Mouse (Mus musculus) layer of hippocampus, adult 9-10 months (tissue): ENCODE data around the gene Gmeb2.

ENCODE experiments used
- DNase-seq: peaks from one replicate; pipeline ENCODE4 v3.0.0; 2022; ENCODE audit warnings: low spot score

The Gmeb2 gene

DNA sequence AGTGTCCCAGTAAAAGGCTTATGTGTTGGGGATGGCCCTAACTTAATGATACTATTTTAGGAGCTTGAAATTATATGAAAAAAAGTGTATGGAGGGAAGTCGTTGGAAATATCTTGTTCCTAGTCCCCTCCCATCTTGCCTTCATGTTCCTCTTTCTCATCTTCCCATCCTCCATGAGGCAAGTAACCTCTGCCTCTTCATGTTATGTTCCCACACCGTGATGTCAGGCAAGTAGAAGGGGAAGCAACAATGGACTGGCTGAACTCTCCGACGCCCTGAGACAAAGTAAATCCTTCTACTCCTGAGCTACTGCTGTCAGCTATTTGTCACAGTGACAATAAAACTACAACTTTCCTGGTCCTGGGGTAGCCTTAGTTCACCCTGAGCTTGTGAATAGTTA is 13.2 kb downstream of the Gmeb2 start:
- no peak for DNase-seq

DNA sequence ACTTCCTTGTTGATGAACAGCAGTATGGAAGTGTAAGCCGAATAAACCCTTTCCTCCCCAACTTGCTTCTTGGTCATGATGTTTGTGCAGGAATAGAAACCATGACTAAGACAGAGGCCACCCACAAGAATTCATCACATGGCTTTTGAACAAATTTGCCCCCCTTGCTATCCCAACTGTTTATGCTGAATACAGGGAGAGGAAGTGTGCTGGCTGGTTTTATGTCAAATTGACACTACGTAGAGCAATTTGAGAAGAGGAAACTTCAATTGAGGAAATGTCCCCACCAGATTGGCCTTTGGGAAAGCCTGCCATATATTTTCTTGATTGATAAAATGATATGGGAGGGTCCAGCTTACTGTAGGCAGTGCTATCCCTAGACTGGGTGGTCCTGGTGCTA is 14.0 kb downstream of the Gmeb2 start:
- DNase-seq = no peak

DNA sequence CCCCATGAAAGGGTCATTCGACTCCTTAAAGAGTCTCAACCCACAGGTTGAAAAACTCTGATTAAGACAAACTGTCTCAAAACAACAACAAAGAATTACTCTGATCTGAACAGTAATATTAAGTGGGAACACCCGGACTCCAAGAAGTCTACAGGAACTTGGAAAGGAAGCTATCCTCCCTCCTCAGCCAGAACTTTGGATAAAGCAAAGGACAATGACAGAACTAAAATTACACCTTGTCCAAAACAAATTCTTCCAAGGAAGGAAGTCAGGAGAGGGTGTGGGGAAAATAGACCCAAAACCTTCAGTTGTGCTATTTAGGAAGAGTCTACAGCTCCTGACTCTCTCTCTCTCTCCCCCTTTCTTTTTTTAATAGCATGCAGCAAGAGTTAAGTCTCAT is 15.7 kb downstream of the Gmeb2 start:
- DNase-seq = no peak

DNA sequence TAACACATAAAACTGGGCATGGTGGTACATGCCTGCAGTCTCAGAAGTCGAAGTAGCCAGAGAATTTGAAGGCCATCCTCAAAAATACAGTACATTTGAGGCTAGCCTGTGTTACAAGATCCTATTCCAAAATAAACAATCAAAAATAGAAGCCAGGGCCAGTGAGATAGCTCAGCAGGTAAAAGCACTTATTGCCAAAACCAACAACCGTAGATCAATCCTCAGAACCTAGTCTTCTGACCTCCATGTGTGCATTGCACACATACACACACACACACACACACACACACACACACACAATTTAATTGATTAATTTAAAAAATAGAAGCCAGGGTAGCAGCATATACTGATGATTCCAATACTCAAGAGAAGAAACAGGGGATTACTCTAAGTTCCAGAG is 21.0 kb downstream of the Gmeb2 start:
- DNase-seq = no peak

DNA sequence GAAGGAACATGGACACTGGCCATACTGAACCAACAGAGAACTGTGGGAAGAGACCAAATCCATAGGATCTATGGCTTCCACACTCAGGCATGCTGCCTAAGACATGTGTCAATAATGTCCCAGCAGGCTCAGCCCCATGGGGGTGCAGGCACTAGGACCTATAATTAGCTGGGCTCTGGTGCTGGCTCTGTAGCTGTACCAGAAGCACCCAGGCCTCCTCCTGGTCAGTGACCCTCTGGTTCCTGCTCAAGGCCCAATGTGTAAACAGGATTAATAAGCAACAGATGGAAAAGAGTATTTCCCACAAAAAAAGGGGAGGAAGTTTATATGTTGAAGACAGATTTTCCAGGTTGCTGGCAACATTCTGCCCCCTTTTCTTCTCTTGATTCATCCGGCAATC is 34.6 kb downstream of the Gmeb2 start:
- no peak for DNase-seq

DNA sequence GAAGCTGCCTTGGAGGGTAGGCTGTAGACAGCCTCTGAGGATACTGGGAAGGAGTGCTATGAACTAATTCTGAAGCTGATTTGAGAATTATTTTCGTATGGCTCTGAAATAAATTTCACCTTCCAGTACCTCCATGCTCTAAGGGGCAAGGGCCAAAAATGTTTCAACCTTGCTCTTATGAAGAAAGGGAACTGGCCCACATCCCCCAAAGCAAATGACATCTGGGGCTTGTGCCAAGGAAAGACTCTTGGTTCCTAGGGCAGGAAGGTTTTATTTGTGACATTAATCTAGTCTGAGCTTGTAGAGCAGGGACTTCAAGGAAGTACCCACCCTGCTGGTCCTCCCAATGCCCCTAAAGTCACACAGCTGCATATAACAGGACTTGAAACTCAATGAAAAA is 36.0 kb downstream of the Gmeb2 start:
- DNase-seq = no peak

DNA sequence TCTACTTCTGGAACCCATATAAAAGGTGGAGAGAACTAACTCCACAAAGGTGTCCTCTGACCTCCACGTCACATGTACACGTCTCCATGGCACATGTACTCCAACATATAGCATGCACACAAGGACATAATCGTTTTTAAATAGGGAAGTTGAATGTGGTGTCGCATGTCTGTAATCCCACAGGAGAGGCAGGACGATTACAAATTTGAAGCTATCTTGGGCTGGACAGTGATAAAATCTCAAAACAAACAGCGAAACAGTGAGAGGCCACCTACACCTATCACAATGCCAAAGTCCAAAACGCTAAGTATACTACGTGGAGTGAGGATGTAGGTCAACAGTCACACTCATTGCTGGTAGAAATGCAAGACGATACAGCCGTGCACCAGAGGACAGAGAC is 38.6 kb downstream of the Gmeb2 start:
- DNase-seq = no peak

DNA sequence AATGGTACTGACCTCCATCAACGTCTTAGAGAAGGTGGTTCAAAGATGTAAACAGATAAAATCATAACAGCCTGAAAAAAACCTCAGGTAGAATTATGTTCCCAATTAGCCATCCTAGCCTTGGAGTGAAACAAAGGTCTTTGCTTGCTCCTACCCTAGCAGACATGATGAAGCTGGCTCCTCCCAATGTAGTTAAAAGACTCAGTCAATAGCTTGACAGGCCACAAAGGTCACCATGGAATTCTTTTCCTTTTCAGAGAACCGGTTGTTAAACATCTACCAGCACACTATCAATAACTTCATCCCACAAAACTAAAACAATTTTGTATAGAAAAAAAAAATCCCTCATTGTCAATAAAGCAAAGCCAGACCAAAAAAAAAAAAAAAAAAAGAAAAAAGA is 42.8 kb downstream of the Gmeb2 start:
- DNase-seq = no peak

DNA sequence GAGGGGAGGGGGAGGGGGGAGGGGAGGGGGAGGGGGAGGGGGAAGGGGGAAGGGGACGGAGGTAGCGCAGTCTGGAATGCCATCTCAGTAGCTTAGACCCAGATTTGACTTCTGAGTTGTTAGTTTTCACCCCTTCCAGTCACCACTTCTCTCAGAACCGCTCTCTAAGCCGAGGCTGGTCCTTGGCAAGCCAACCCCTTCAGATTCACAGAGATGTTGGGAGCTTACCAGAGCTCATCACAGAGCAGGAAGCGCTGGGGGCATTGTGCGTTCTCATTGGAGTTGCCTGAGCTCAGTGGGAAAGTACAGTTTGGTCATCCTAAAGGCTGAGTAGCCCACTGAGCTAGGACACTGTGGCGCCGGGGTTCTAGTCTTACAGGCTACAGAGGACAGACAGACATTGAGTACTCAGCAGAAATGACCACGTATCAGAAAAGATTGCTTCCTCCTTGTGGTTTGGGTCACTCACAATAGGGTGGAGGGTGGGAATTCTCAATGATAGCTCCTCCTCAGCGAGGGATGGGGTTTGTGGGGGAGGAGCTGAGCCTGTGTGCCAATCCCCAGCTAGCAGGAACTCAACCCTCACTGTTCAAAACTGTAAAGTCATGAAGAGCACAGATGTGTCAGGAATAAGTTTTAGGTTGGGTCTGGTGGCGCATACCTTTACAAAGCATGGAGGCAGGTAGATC is 44.0 kb downstream of the Gmeb2 start:
- no peak for DNase-seq

DNA sequence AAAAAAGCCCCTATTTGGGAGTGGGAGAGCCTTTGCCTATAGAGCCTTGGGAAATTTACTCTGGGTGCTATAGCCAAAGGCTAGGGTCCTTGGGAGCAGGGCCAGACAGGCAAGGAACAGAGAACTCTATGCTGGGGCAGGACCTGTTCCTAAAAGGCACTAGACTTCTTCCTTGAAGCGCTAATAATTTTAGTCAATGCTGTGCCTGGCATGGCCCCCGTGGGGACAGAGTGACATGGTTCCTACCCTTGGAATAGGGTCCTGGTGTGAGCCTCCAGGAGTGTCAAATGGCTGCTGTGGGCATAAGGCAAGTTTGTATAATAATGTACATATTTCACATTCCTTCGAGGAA is 45.5 kb downstream of the Gmeb2 start:
- no peak for DNase-seq

DNA sequence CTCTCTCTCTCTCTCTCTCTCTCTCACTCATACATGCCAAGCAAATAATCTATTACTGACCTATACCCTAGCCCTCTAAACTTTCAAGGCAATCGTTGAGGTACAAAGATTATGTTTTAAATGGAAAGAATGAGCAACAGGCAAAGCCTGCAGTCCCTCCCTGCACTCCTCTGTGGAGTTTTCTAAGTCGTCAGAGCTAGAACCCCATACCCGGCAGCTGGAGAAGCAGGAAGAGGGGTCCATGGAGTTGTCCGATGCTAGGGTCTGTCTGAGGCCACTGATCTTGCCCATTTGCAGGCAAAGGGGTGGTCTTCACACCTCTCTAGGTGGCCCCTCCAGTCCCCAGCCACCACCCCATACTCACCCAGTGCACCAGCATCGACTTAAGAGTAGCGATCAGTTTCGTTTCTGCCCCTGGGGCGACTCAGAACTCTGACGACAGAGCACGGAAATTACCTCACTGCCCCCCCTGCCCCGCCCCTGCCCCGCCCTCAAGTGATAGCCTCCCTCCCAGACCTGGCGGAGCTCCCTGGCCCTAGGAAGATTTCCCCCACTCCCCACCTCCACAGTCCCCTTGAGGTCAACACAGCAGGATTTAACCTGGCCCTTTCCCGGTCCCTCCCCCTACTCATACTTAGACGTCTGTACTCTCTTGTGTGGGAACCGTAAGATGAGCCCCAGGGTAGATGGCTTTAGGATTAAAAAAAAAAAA is 46.1 kb downstream of the Gmeb2 start, which contains the start of gene Helz2:
Gene Helz2 (minus strand): TSS at position 426 of the 712 bp plus-strand sequence.
- no peak for DNase-seq

DNA sequence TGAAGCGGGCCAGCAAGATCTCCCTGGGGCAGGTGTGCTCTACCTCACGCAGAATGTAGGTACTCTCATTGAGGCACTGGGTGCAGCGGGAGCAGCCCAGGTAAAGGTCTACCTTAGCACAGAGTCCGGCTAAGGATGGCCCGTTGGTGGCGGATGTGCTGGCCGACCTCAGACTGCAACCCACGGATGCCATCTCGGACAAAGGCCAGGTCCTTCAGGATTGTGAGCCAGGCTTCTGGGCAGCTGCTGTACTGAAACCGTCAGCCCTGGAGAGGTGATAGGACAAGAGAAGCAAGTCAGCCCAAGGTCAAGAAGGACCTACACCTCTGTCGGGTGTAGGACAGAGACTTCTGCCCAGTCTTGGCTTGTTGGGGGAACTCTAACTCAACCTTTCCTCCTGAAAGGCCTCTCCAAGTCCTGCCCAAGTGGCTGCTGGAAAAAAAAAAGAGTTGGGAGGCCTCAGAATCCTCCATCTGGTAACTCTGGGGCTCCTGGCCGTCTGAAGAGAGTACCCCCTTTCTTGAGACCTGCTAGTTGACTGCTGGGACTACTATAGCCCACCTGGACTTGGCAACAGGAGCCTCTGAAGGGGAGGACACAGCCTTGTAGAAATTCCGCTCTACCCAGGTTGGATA is 46.9 kb downstream of the Gmeb2 start:
- no peak for DNase-seq

DNA sequence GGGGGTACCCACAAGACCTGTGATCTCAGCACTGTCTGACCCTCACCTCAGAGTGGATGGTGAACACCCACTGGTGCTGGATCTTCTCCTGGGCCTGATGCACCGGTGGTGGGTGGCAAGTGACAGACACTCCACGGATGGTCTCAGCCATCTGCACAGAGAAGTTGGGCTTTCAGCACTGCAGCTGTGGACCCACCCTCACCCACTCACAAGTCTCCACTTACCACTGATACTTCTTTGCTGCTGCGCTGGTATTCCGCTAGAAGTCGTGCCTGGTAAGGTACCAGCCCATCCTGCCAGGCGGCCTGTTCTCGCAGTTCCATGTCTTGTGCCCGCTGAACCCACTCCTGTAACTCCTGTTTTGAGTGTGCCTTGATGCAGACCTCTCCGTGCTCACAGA is 48.6 kb downstream of the Gmeb2 start:
- no peak for DNase-seq

DNA sequence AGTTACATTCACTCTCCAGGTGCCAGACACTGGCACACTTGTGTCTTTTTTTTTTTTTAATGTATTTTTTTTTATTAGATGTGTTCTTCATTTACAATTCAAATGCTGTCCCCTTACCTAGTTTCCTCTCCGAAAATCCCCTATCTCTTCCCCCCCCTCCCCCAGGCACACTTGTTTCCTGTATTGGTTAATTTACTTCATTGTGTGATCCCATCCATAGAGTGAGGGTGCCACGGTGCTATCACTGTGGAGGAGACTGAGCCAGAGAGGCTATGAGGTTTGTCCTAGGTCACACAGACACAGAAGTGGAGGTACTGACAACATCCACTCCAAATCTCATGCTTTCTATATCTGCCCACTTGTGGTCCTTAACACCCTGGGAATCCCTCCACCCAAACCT is 49.0 kb downstream of the Gmeb2 start:
- no peak for DNase-seq

DNA sequence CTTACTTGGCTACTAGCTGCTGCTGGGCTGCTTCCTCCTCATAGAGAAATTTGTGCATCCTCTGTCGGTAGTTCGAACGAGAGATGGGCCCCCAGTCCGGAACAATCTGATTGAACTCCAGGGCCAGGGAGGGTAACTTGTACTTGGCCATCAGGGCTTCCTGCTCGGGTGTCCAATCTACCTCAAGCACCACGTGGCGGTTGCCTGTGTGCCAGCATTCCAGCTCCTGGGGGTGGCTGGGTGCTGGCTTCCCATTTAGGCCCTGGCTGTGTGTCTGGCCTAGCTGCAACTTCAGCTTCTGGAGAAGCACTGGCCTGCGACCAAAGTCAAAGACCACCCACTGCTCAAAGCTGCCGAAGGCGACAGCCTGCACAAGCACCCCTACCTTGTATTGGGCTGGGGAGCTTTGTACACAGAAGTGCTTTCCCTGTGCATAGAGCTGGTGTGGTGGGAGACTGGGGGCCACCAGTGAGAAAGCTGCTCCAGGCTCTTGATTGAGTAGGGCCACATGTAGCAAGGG is 49.7 kb downstream of the Gmeb2 start:
- DNase-seq = no peak

DNA sequence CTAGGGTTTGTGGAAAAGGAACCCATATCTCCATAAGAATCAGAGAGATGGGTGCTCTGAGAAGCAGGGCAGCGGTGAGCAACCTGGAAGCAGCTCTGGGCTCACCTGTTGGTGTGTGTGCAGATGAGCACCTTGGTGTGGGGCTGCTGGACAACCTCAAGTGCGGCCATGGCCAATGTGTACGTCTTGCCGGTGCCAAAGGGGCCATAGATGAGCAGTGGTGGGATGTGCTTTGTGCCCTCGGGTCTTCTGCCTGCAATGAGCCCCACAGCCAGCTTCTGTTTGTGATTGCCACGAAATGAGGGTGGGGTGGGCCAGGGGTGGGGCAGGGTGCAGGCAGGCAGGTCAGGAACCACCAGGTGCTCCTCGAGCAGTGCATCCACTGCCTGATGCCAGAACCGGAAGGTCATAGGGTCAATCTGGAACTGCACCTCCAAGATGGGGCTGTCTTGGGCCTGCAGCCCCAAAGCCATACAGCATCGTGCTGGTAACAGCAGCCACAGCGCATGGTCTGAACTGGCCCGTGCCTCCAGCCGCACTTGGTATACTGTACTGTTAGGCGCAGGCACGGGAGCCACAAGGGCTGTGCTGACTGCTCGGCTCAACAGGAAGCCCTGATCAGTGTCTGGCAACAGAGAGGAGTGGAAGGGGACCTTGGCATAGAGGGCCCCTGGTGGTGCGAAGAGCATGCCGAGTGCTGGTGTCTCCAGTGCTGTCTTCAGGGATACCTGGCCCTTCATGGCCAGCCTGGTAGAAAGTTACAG is 50.4 kb downstream of the Gmeb2 start:
- no peak for DNase-seq

DNA sequence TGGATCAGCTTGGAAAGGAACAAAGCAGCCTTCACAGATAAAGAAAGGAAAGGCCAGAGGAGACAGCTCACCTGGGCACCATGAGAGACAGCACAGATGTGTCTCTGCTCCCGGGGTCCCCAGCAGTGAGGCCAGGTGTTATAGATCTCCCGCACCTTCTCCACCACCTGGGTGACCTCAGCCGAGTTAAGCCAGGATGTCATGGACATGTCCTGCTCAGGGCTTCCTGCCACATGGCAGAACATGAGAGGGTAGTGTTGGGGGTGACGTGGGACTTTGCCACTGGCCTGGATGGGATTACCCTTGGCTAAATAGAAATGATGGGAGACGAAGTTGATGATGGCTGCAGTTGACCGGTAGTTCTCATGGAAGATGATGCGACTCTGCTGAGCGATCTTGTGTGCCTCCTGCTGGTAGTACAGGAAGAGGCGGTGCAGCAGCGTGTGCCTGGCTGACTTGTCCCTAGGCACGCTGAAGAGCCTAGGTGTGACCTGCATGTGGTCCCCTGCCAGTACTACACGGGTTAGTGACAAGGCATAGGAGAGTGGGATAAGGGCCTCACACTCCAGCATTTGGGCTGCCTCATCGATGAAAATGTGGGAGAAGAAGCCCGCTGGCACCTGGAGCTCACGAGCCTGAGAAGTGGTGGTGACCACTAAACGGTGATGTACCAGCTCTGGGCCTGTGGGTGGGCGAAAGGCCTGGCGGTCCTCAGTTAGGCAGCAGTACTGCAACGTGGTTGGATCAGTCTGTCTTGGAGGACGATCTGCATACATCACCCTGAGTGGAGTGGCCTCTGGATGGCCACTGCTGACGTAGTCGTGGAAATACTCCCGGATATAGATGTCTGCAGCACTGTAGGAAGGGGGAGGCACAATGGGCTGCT is 51.9 kb downstream of the Gmeb2 start:
- no peak for DNase-seq

DNA sequence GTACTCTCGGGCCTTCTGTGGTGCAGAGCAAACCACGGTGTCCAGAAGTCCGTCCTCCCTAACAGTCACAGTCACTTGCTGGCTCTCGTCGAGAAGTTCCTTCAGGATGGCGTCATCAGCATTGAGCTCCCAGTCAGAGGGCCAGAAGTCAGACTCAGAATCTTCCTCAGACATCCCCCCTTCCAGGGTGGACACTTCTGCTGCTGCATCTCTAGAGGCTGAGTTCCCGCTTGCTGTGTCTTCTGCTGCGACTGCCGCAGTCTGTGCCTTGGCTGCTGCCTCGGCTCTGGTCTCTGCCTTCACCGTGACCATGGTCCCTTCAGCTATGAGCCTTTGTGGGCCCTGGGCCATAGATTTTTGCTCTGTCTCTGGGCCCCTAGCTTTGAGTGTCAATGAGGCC is 53.2 kb downstream of the Gmeb2 start:
- DNase-seq = no peak

DNA sequence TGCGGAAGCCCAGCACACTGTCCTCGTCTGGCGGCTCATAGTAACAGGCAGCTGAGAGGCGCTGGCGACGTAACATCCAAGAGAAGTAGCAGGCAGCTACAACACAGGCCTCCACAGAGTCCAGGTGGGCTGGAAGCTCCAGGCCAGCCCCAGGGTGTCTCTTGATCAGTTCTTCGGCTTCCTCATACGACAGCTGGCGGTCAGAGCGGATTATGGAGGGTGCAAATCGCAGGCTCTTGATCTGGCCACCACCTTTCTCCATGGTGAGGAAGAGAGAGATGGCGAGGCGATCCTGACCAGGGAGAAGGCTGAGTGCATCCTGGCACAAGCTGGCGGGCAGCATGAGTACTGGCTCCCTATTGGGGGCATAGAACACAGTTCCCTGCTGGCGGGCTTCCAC is 54.4 kb downstream of the Gmeb2 start:
- no peak for DNase-seq

DNA sequence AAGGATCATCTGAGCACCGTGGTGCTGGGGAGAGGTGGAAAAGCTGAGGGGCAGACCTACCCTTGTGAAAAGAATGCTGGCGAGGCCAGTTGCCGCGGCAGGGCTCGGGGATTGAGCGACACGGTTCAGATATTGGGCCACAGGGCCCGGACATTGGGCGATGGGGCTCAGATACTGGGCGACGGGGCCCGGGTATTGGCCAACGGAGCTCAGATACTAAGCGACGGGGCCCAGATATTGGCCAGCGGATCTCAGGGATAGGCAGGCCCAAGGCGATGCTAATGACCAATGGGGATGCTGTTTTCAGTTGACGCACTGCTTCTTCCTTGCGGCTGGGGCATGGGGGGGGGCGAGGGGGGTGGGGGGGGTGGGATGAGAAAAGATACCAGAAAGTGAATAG is 56.7 kb downstream of the Gmeb2 start:
- DNase-seq = no peak

DNA sequence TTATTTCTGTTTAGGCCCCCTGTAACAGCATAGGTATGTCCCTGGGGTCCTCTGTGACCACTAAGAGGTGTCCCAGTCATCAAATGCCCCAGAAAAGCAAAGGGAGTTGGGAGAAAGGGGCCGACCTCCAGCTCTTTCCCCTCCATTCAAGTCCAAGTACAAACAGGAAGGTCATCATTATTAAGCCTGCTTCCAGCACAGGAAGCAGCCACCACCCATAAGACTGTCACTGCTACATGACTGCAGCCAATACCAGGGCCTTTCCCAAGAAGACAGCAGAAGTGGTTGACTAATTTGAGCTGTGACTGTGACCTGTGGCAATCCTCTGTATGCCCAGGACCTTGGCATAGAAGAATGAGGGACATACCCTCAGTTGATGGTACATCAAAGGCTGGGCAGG is 59.5 kb downstream of the Gmeb2 start:
- DNase-seq = no peak

DNA sequence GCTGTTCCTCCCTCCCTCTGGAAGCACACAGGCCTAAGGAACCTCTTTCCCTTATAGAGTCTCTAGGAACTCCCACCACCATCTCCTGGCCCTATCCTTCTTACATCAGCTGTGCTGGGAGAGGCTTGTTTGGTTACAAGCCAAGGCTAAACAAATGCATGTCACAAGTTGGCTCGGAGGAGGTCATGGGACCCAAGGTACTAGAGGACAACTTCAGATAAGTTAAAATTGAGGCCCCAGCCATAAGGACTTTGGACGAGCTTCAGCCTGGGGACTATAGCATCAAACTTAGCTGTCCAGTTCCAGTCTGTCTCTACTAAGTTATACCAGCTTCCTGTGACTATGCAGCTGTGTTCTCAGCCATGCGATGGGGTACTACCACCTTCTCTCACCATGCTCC is 60.7 kb downstream of the Gmeb2 start:
- no peak for DNase-seq
